Mouse (Mus musculus) activated CD4-positive, CD25-positive, alpha-beta regulatory T cell, adult 4 months (primary cell): Measurements from ENCODE around the gene Pld1. TPM values are rescaled to one million over a fixed set of nuclear protein-coding genes. Genes with fewer than 3 reads are reported as not detected.
A peak's percentile ranks its signal among the peaks of the same experiment; 100 is the strongest.
"Not testable (repeated sequence)": the region's sequence is repeated elsewhere in the genome, so short reads cannot be mapped to it uniquely, and the experiment has no call there.

Source experiments
- ATAC-seq: one replicate; pipeline ENCODE4 v1.8.0; 2017
- polyA plus RNA-seq, 2 experiments: library from polyadenylated mRNA; unstranded; fragments of 100-300 nt; shearing (Covaris generic); gene quantifications; one replicate each; pipeline ENCODE4 v1.2.1; 2017

Pld1 gene
- polyA plus RNA-seq, 2 experiments from 2014 or later = 0.11 to 0.25 TPM

- ATAC-seq = not testable (repeated sequence)
Observed at GRCm38 (mm10) chr3:27945397-27945796, 6.9 kb downstream of the Pld1 start.

- ATAC-seq = no peak
Observed at GRCm38 (mm10) chr3:27949175-27949872, 10.8 kb downstream of the Pld1 start.

- no peak for ATAC-seq
Observed at GRCm38 (mm10) chr3:27949873-27950250, 11.4 kb downstream of the Pld1 start.

GRCm38 (mm10) chr3:27950726-27951125 lies 12.2 kb downstream of the Pld1 start:
- ATAC-seq = no peak

- no peak for ATAC-seq
Observed at GRCm38 (mm10) chr3:27951721-27952120, 13.2 kb downstream of the Pld1 start.

GRCm38 (mm10) chr3:27956006-27956405 lies 17.5 kb downstream of the Pld1 start:
- no peak for ATAC-seq

GRCm38 (mm10) chr3:27959221-27959620 lies 20.7 kb downstream of the Pld1 start:
- ATAC-seq = no peak

- no peak for ATAC-seq
Observed at GRCm38 (mm10) chr3:27961162-27961561, 22.7 kb downstream of the Pld1 start.

- no peak for ATAC-seq
Observed at GRCm38 (mm10) chr3:27963795-27964201, 25.3 kb downstream of the Pld1 start.

GRCm38 (mm10) chr3:27968671-27969070 lies 30.2 kb downstream of the Pld1 start:
- no peak for ATAC-seq

- ATAC-seq = no peak
Observed at GRCm38 (mm10) chr3:27973936-27974335, 35.4 kb downstream of the Pld1 start.

- no peak for ATAC-seq
Observed at GRCm38 (mm10) chr3:27974981-27975380, 36.5 kb downstream of the Pld1 start.

- no peak for ATAC-seq
Observed at GRCm38 (mm10) chr3:27976931-27977544, 38.5 kb downstream of the Pld1 start.

GRCm38 (mm10) chr3:27978030-27978723 lies 39.7 kb downstream of the Pld1 start:
- ATAC-seq = no peak

GRCm38 (mm10) chr3:27981591-27981990 lies 43.1 kb downstream of the Pld1 start:
- no peak for ATAC-seq

- no peak for ATAC-seq
Observed at GRCm38 (mm10) chr3:27982436-27983017, 44.0 kb downstream of the Pld1 start.

- ATAC-seq = no peak
Observed at GRCm38 (mm10) chr3:27983274-27983673, 44.8 kb downstream of the Pld1 start.

- peak; percentile 88 for ATAC-seq
Observed at GRCm38 (mm10) chr3:27983935-27984577, 45.6 kb downstream of the Pld1 start.

- no peak for ATAC-seq
Observed at GRCm38 (mm10) chr3:27984620-27985019, 46.1 kb downstream of the Pld1 start.

GRCm38 (mm10) chr3:27985344-27985743 lies 46.8 kb downstream of the Pld1 start:
- no peak for ATAC-seq

- ATAC-seq = no peak
Observed at GRCm38 (mm10) chr3:27987891-27988536, 49.5 kb downstream of the Pld1 start.

- no peak for ATAC-seq
Observed at GRCm38 (mm10) chr3:27991100-27991703, 52.7 kb downstream of the Pld1 start.
